Mouse (Mus musculus) heart, embryonic 10.5 days (tissue): ENCODE measurements around the gene Pdxdc1. TPM values are rescaled to one million over a fixed set of nuclear protein-coding genes. Genes with fewer than 3 reads are reported as not detected.
A peak's percentile ranks its signal among the peaks of the same experiment; 100 is the strongest.
"Not testable (repeated sequence)": the region's sequence is repeated elsewhere in the genome, so short reads cannot be mapped to it uniquely, and the experiment has no call there.

ENCODE experiments used
- DNase-seq: peaks from one replicate; pipeline ENCODE4 v3.0.0-alpha.2; 2017; ENCODE audit warnings: low spot score
- H3K27ac ChIP-seq: fragments of 300-500 bp; sonication (generic); 2 replicates; pipeline ENCODE4 v1.5.1; 2016; ENCODE audit warnings: mild to moderate bottlenecking
- H3K27me3 ChIP-seq: fragments of 300-500 bp; sonication (generic); 2 replicates; pipeline ENCODE4 v1.6.1; 2016; ENCODE audit warnings: mild to moderate bottlenecking; ENCODE audit not compliant: poor library complexity, insufficient read depth, severe bottlenecking
- H3K36me3 ChIP-seq: fragments of 300-500 bp; sonication (generic); 2 replicates; pipeline ENCODE4 v1.6.1; 2016; ENCODE audit warnings: mild to moderate bottlenecking, moderate library complexity
- H3K4me1 ChIP-seq: fragments of 300-500 bp; sonication (generic); 2 replicates; pipeline ENCODE4 v1.6.1; 2016; ENCODE audit warnings: mild to moderate bottlenecking
- H3K4me3 ChIP-seq: fragments of 300-500 bp; sonication (generic); 2 replicates; pipeline ENCODE4 v1.5.1; 2016; ENCODE audit warnings: mild to moderate bottlenecking, moderate library complexity
- H3K9me3 ChIP-seq: fragments of 300-500 bp; sonication (generic); 2 replicates; pipeline ENCODE4 v1.6.1; 2016; ENCODE audit warnings: mild to moderate bottlenecking, moderate library complexity
- WGBS: fragments of 180-500 bp; shearing (Covaris S2); methylation state at CpG from one replicate; pipeline ENCODE4 v1.1.7; 2016; 5-methylcytosine and 5-hydroxymethylcytosine counted together
- microRNA-seq: library from miRNA; unstranded; fragments of <30 nt; microRNA quantifications from one replicate; pipeline ENCODE4, GENCODE M21; 2017
- polyA plus RNA-seq: library from polyadenylated mRNA; unstranded; fragments of >200 nt; fragmentation: Nextera tagmentation; extraction: Ambion mirVana; gene quantifications from 2 replicates; pipeline ENCODE4 v1.2.1, GENCODE M21; 2016

Pdxdc1 gene
- polyA plus RNA-seq, 1 experiment from 2014 or later: 79.4 TPM

DNA sequence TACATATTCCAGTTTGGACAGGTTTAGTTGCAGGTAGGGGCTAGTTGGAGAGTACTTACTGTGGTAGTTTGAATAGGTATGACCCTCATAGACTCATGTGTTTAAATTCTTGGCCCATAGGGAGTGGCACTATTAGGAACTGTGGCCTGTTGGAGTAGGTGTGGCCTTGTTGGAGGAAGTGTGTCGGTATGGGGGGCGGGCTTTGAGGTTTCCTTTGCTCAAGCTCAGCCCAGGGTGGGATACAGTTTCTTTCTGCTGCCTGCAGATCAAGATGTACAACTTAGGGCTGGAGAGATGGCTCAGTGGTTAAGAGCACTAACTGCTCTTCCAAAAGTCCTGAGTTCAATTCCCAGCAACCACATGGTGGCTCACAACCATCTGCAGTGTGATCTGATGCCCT, 109.5 kb downstream of the Pdxdc1 start:
- H3K27ac ChIP-seq, H3K9me3 ChIP-seq, H3K4me1 ChIP-seq, H3K4me3 ChIP-seq, H3K27me3 ChIP-seq: not testable (repeated sequence)
- WGBS: 84% methylated on average over 2 of the region's 2 CpGs
- H3K36me3 ChIP-seq: peaks cover 95% of the 10 kb centered on the region
- peak; percentile 53 for DNase-seq

- H3K27ac ChIP-seq: no peak overlapping the region
- H3K4me3 ChIP-seq: no peak overlapping the region
- peaks cover 7% of the 10 kb centered on the region; the same call in 1 of the 2 replicates for H3K4me1 ChIP-seq
- no peaks in the 10 kb centered on the region for H3K27me3 ChIP-seq
- H3K9me3 ChIP-seq: no peaks in the 10 kb centered on the region
- H3K36me3 ChIP-seq: peaks cover 80% of the 10 kb centered on the region
- DNase-seq: no peak
- WGBS: 84% methylated on average over 3 of the region's 3 CpGs
These were observed 117.0 kb downstream of the Pdxdc1 start for GRCm38 (mm10) chr16:13785932-13786331.

Small RNA genes lying within 50 kb of the gene (microRNA-seq; reads per million reads assigned to microRNA genes)
- gene Gm27734: not detected

Other genes with a start within 250 kb of the Pdxdc1 start
- 34.3 and 36.6 TPM in 2 replicates for gene Parn, start 235.0 kb downstream of the Pdxdc1 start, polyA plus RNA-seq
- 31.2 and 33.2 TPM in 2 replicates for gene Bfar, start 231.3 kb downstream of the Pdxdc1 start, polyA plus RNA-seq
- 3.9 and 4.4 TPM in 2 replicates for gene 3110001I22Rik, start 231.2 kb downstream of the Pdxdc1 start, polyA plus RNA-seq
- gene Pla2g10, start 172.1 kb downstream of the Pdxdc1 start, polyA plus RNA-seq: 0.09 TPM in 1 of 2 replicates, not detected in the other
- 66.6 and 70.6 TPM in 2 replicates for gene Rrn3, start 122.4 kb downstream of the Pdxdc1 start, polyA plus RNA-seq
- gene Ntan1, start 84.3 kb downstream of the Pdxdc1 start, polyA plus RNA-seq: 129 and 145 TPM in 2 replicates
- 1.9 and 2.5 TPM in 2 replicates for gene Mpv17l, start within 50 bp of the Pdxdc1 start, polyA plus RNA-seq
- gene 2900011O08Rik, start 83.5 kb upstream of the Pdxdc1 start, polyA plus RNA-seq: 0.89 and 2.3 TPM in 2 replicates
- 0.15 and 0.21 TPM in 2 replicates for gene Ifitm7, start 83.8 kb upstream of the Pdxdc1 start, polyA plus RNA-seq